Mouse (Mus musculus): ENCODE measurements around the gene Unc13b.

DNA sequence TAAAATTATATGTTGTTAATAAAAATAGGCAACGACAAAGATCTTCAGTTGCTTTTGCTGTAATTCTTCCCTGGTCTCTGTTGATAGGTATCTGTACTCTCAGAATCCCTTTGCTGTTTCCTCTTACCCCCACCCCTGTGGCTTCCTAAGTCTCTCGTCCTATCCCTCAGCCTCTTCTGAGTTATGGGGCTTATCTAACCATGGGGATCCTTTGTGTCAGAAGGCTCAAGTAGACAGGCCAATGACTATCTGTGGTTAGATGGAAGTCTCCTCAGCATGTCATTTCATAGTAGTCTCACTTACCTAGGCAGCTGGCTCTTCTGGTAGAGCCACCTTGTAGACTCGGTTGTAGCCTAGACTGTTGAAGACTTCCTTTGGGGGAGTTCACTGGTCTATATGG is 173.1 kb downstream of the Unc13b start:
- TF ChIP-seq CTCF (IDR thresholded peaks at IDR 0.05; ENCODE audit: extremely low read depth, insufficient read depth, insufficient read length, insufficient replicate concordance) (no peak), POLR2A (IDR thresholded peaks at IDR 0.05; ENCODE audit: low read depth, low read length) (no peak)

Data from spleen, adult 2 months (tissue).